Mouse (Mus musculus): ENCODE data around the gene Tmem14a.
"Not testable (repeated sequence)": the region's sequence is repeated elsewhere in the genome, so short reads cannot be mapped to it uniquely, and the experiment has no call there.

The Tmem14a gene

GRCm38 (mm10) chr1:21218489-21218919, at the start of gene Tmem14a:
Gene Tmem14a (plus strand): TSS chr1:21218575.
- peak; percentile 90 for DNase-seq

- DNase-seq: no peak
Observed at GRCm38 (mm10) chr1:21185196-21185595, 33.2 kb upstream of the Tmem14a start.

GRCm38 (mm10) chr1:21206241-21206640, 12.1 kb upstream of the Tmem14a start:
- no peak for DNase-seq

GRCm38 (mm10) chr1:21213537-21213936, 4.8 kb upstream of the Tmem14a start:
- DNase-seq: not testable (repeated sequence)

GRCm38 (mm10) chr1:21213991-21214692, 4.2 kb upstream of the Tmem14a start:
- DNase-seq: not testable (repeated sequence)

- no peak for DNase-seq
Observed at GRCm38 (mm10) chr1:21227756-21228395, 9.5 kb downstream of the Tmem14a start.

GRCm38 (mm10) chr1:21228740-21229722, 10.7 kb downstream of the Tmem14a start:
- DNase-seq: not testable (repeated sequence)

- DNase-seq: no peak
Observed at GRCm38 (mm10) chr1:21230376-21230775, 12.0 kb downstream of the Tmem14a start.

- peak; percentile 47 for DNase-seq
Observed at GRCm38 (mm10) chr1:21231744-21232464, 13.5 kb downstream of the Tmem14a start.

GRCm38 (mm10) chr1:21232516-21232915, 14.1 kb downstream of the Tmem14a start:
- DNase-seq: no peak

- DNase-seq: no peak
Observed at GRCm38 (mm10) chr1:21235359-21235758, 17.0 kb downstream of the Tmem14a start.

- DNase-seq: no peak
Observed at GRCm38 (mm10) chr1:21239911-21240898, 21.8 kb downstream of the Tmem14a start, which contains the start of gene Gsta3. Gene Gsta3 (plus strand): TSS chr1:21240589.

GRCm38 (mm10) chr1:21241096-21241495, 22.7 kb downstream of the Tmem14a start:
- DNase-seq: no peak

GRCm38 (mm10) chr1:21244290-21244960, 26.1 kb downstream of the Tmem14a start:
- no peak for DNase-seq

GRCm38 (mm10) chr1:21246136-21246535, 27.8 kb downstream of the Tmem14a start:
- peak; percentile 11 for DNase-seq

- DNase-seq: no peak
Observed at GRCm38 (mm10) chr1:21247896-21248295, 29.5 kb downstream of the Tmem14a start.

GRCm38 (mm10) chr1:21248560-21249390, 30.4 kb downstream of the Tmem14a start:
- DNase-seq: no peak

- DNase-seq: no peak
Observed at GRCm38 (mm10) chr1:21251661-21252060, 33.3 kb downstream of the Tmem14a start.

- DNase-seq: no peak
Observed at GRCm38 (mm10) chr1:21252566-21253302, 34.4 kb downstream of the Tmem14a start.

Data from retina, postnatal 1 day (tissue).